Mouse (Mus musculus): Measurements from ENCODE around the gene Olfr56.

- TF ChIP-seq CTCF (IDR thresholded peaks at IDR 0.05; ENCODE audit: low read depth), result no peak
- no peak for TF ChIP-seq EP300 (optimal IDR thresholded peaks at IDR 0.05)
Observed at GRCm38 (mm10) chr11:49086858-49087361, 108.2 kb downstream of the Olfr56 start.

Data from stomach, postnatal 0 days (tissue).